ENCODE assay signal across 27 mouse cellular contexts in genomic region chr10:79755854-79756253, GRCm38 (mm10). TPM values are rescaled to one million over a fixed set of nuclear protein-coding genes. Genes with fewer than 3 reads are reported as not detected.
A peak's percentile ranks its signal among the peaks of the same experiment; 100 is the strongest.
DNase-seq lines count a peak whose midpoint lies in the region; ATAC-seq and TF ChIP-seq lines count a peak whose summit lies in the region.
"Had no signal": no experiment of that assay in that cellular context is flagged by ENCODE, and none has a peak within 500 bp of the region (broad histone marks: within the 10 kb centered on the region; RNA-seq: fewer than 3 reads in every experiment).

No protein-coding gene starts in this region.

- peaks cover 13% of the 10 kb centered on the region for H3K4me1 ChIP-seq in hindbrain, embryonic 10.5 days (replicated peaks)
- H3K4me1 ChIP-seq in hindbrain, embryonic 11.5 days (replicated peaks; ENCODE audit: control insufficient read depth, insufficient read depth, low read length), result 0 out of 2 replicates have a peak, but pooled peaks cover 2% of the 10 kb centered on the region
- H3K4me1 ChIP-seq in midbrain, postnatal 0 days (ENCODE audit: insufficient read depth, low read length), result 0 out of 2 replicates have a peak, but pooled peaks cover 3% of the 10 kb centered on the region
- 0 out of 2 replicates have a peak, but pooled peaks cover 3% of the 10 kb centered on the region for H3K4me1 ChIP-seq in midbrain, embryonic 14.5 days (ENCODE audit: control insufficient read depth, insufficient read depth, low read length)

- 83% methylated on average over 3 of the region's 3 CpGs for WGBS in hindbrain, embryonic 10.5 days
- WGBS in hindbrain, embryonic 11.5 days, result 74% methylated on average over 3 of the region's 3 CpGs
- WGBS in midbrain, postnatal 0 days, result 85% methylated on average over 3 of the region's 3 CpGs
- 76% methylated on average over 3 of the region's 3 CpGs for WGBS in midbrain, embryonic 14.5 days

- no peak overlapping the region for H3K4me2 ChIP-seq in hindbrain, embryonic 11.5 days (replicated peaks; ENCODE audit: low read depth, low read length)
- H3K4me2 ChIP-seq in midbrain, postnatal 0 days (ENCODE audit: low read depth, low read length, poor library complexity, severe bottlenecking), result peak overlapping the region; percentile 75; the same call in 1 of the 2 replicates
- H3K4me2 ChIP-seq in midbrain, embryonic 14.5 days (ENCODE audit: low read length), result no peak overlapping the region

- no peak overlapping the region for H3K27ac ChIP-seq in hindbrain, embryonic 10.5 days
- no peak overlapping the region for H3K27ac ChIP-seq in hindbrain, embryonic 11.5 days (ENCODE audit: low read depth, low read length)
- no peak overlapping the region for H3K27ac ChIP-seq in midbrain, postnatal 0 days (ENCODE audit: low read depth, low read length)
- no peak overlapping the region for H3K27ac ChIP-seq in midbrain, embryonic 14.5 days (replicated peaks; ENCODE audit: low read depth, low read length)
- H3K27ac ChIP-seq: heart, adult 2 months; heart, embryonic 13.5 days; kidney, embryonic 15.5 days; limb, embryonic 13.5 days; liver, embryonic 12.5 days; midbrain, embryonic 13.5 days had no signal

- no peak overlapping the region for H3K9ac ChIP-seq in hindbrain, embryonic 11.5 days (ENCODE audit: low read depth, low read length)
- H3K9ac ChIP-seq in midbrain, postnatal 0 days (replicated peaks; ENCODE audit: low read length, poor library complexity, severe bottlenecking), result no peak overlapping the region
- H3K9ac ChIP-seq in midbrain, embryonic 14.5 days (replicated peaks; ENCODE audit: low read length), result no peak overlapping the region

- TF ChIP-seq CTCF in midbrain, postnatal 0 days (IDR thresholded peaks at IDR 0.05), result no peak

- ATAC-seq in hindbrain, embryonic 11.5 days (ENCODE audit: low FRiP score), result no peak
- ATAC-seq in midbrain, postnatal 0 days (ENCODE audit: low FRiP score), result no peak; the same call in 1 of the 2 replicates
- ATAC-seq in midbrain, embryonic 14.5 days (ENCODE audit: low FRiP score, low TSS enrichment), result no peak

- H3K27me3 ChIP-seq in hindbrain, embryonic 10.5 days (ENCODE audit: insufficient read depth, poor library complexity, severe bottlenecking), result peaks cover 12% of the 10 kb centered on the region
- H3K27me3 ChIP-seq in hindbrain, embryonic 11.5 days (ENCODE audit: control insufficient read depth, insufficient read depth, low read length), result no peaks in the 10 kb centered on the region
- no peaks in the 10 kb centered on the region for H3K27me3 ChIP-seq in midbrain, postnatal 0 days (ENCODE audit: insufficient read depth, low read length)
- H3K27me3 ChIP-seq in midbrain, embryonic 14.5 days (ENCODE audit: control insufficient read depth, insufficient read depth, low read length), result no peaks in the 10 kb centered on the region
- H3K27me3 ChIP-seq: kidney, embryonic 15.5 days; limb, embryonic 13.5 days had no signal

- peak; percentile 41 for DNase-seq in cerebellum, adult 11 months
- no peak for DNase-seq in cerebellum, adult 9-10 months
- DNase-seq in hindbrain, embryonic 10.5 days (ENCODE audit: low spot score), result no peak
- no peak for DNase-seq in hindbrain, embryonic 11.5 days (ENCODE audit: low spot score)
- no peak for DNase-seq in midbrain, postnatal 0 days (ENCODE audit: low spot score)
- DNase-seq in midbrain, embryonic 14.5 days, result no peak
- no peak for DNase-seq in spleen, postnatal 4 days (ENCODE audit: low spot score in 2 of 2)
- DNase-seq: adrenal gland, postnatal 25 days; gastrocnemius, postnatal 25 days; heart, adult 2 months; heart, postnatal 14 days; kidney, adult 11 months; kidney, postnatal 36 days; layer of hippocampus, postnatal 36 days; lung, adult 18-20 months; lung, postnatal 10 days; right cerebral cortex, postnatal 25 days; thymus, postnatal 25 days had no signal

- H3K4me3 ChIP-seq in hindbrain, embryonic 10.5 days, result peak overlapping the region; percentile 52; the same call in 1 of the 2 replicates
- no peak overlapping the region for H3K4me3 ChIP-seq in hindbrain, embryonic 11.5 days (ENCODE audit: low read depth, low read length)
- H3K4me3 ChIP-seq in midbrain, postnatal 0 days (ENCODE audit: low read depth, low read length), result no peak overlapping the region
- no peak overlapping the region for H3K4me3 ChIP-seq in midbrain, embryonic 14.5 days (replicated peaks; ENCODE audit: low read depth, low read length)
- H3K4me3 ChIP-seq: heart, adult 2 months had no signal

- H3K36me3 ChIP-seq in hindbrain, embryonic 10.5 days, result peaks cover 54% of the 10 kb centered on the region
- H3K36me3 ChIP-seq in hindbrain, embryonic 11.5 days (ENCODE audit: control insufficient read depth, insufficient read depth, low read length), result peaks cover 9% of the 10 kb centered on the region
- H3K36me3 ChIP-seq in midbrain, postnatal 0 days (ENCODE audit: insufficient read depth, low read length), result peaks cover 32% of the 10 kb centered on the region
- H3K36me3 ChIP-seq in midbrain, embryonic 14.5 days (ENCODE audit: control insufficient read depth, insufficient read depth, low read length), result peaks cover 45% of the 10 kb centered on the region

- H3K9me3 ChIP-seq in hindbrain, embryonic 10.5 days, result no peaks in the 10 kb centered on the region
- H3K9me3 ChIP-seq in hindbrain, embryonic 11.5 days (ENCODE audit: control insufficient read depth, low read length), result no peaks in the 10 kb centered on the region
- no peaks in the 10 kb centered on the region for H3K9me3 ChIP-seq in midbrain, postnatal 0 days (ENCODE audit: low read length)
- H3K9me3 ChIP-seq in midbrain, embryonic 14.5 days (ENCODE audit: control insufficient read depth, low read length), result no peaks in the 10 kb centered on the region
- H3K9me3 ChIP-seq: forebrain, embryonic 10.5 days; heart, embryonic 13.5 days; kidney, embryonic 15.5 days; limb, embryonic 13.5 days; liver, embryonic 12.5 days; midbrain, embryonic 13.5 days had no signal

RNA-seq across cellular contexts. Expression of gene Fgf22, which starts 1.0 kb away (rescaled TPM):
- polyA plus RNA-seq in hindbrain, embryonic 10.5 days (2016; fragmentation: Nextera tagmentation; extraction: Ambion mirVana), result 0.12 and 0.55 TPM in 2 replicates
- 0.18 and 0.48 TPM in 2 replicates for polyA plus RNA-seq in hindbrain, embryonic 11.5 days (2014; fragmentation: Nextera tagmentation; extraction: Ambion mirVana)
- total RNA-seq in midbrain, postnatal 0 days (2014; rRNA removed), result 1.7 and 2.2 TPM in 2 replicates
- 3.1 and 4.0 TPM in 2 replicates for polyA plus RNA-seq in midbrain, postnatal 0 days (2015; fragmentation: Nextera tagmentation; extraction: Ambion mirVana)
- polyA plus RNA-seq in midbrain, embryonic 14.5 days (2014; fragmentation: Nextera tagmentation; extraction: Ambion mirVana), result 0.87 and 1.0 TPM in 2 replicates
- total RNA-seq: adrenal gland, postnatal 25 days; common myeloid progenitor, adult 5-6 weeks; gastrocnemius, postnatal 25 days; heart, adult 2 months; heart, postnatal 14 days had no signal
- polyA plus RNA-seq: heart, adult 2 months; heart, embryonic 13.5 days; spleen, adult 2 months had no signal

RNA-seq across cellular contexts. Expression of gene Polrmt, which starts 9.5 kb away (rescaled TPM):
- 47.3 and 51.6 TPM in 2 replicates for polyA plus RNA-seq in hindbrain, embryonic 10.5 days (2016; fragmentation: Nextera tagmentation; extraction: Ambion mirVana)
- polyA plus RNA-seq in hindbrain, embryonic 11.5 days (2014; fragmentation: Nextera tagmentation; extraction: Ambion mirVana), result 23.5 and 26.8 TPM in 2 replicates
- total RNA-seq in midbrain, postnatal 0 days (2014; rRNA removed), result 42.0 and 43.2 TPM in 2 replicates
- polyA plus RNA-seq in midbrain, postnatal 0 days (2015; fragmentation: Nextera tagmentation; extraction: Ambion mirVana), result 32.5 and 37.4 TPM in 2 replicates
- polyA plus RNA-seq in midbrain, embryonic 14.5 days (2014; fragmentation: Nextera tagmentation; extraction: Ambion mirVana), result 35.9 and 39.8 TPM in 2 replicates

RNA-seq across cellular contexts. Expression of gene Rnf126, which starts 10.9 kb away (rescaled TPM):
- polyA plus RNA-seq in hindbrain, embryonic 10.5 days (2016; fragmentation: Nextera tagmentation; extraction: Ambion mirVana), result 124 and 136 TPM in 2 replicates
- polyA plus RNA-seq in hindbrain, embryonic 11.5 days (2014; fragmentation: Nextera tagmentation; extraction: Ambion mirVana), result 79.4 and 80.5 TPM in 2 replicates
- 79.6 and 107 TPM in 2 replicates for total RNA-seq in midbrain, postnatal 0 days (2014; rRNA removed)
- 121 and 134 TPM in 2 replicates for polyA plus RNA-seq in midbrain, postnatal 0 days (2015; fragmentation: Nextera tagmentation; extraction: Ambion mirVana)
- polyA plus RNA-seq in midbrain, embryonic 14.5 days (2014; fragmentation: Nextera tagmentation; extraction: Ambion mirVana), result 92.8 and 94.6 TPM in 2 replicates

RNA-seq across cellular contexts. Expression of gene Fstl3, which starts 21.2 kb away (rescaled TPM):
- 1.7 and 1.8 TPM in 2 replicates for polyA plus RNA-seq in hindbrain, embryonic 10.5 days (2016; fragmentation: Nextera tagmentation; extraction: Ambion mirVana)
- 1.5 TPM in 2 replicates for polyA plus RNA-seq in hindbrain, embryonic 11.5 days (2014; fragmentation: Nextera tagmentation; extraction: Ambion mirVana)
- 3.3 and 3.4 TPM in 2 replicates for total RNA-seq in midbrain, postnatal 0 days (2014; rRNA removed)
- 3.0 and 3.9 TPM in 2 replicates for polyA plus RNA-seq in midbrain, postnatal 0 days (2015; fragmentation: Nextera tagmentation; extraction: Ambion mirVana)
- polyA plus RNA-seq in midbrain, embryonic 14.5 days (2014; fragmentation: Nextera tagmentation; extraction: Ambion mirVana), result 0.80 and 1.5 TPM in 2 replicates

RNA-seq across cellular contexts. Expression of gene Prss57, which starts 34.9 kb away (rescaled TPM):
- polyA plus RNA-seq in hindbrain, embryonic 10.5 days (2016; fragmentation: Nextera tagmentation; extraction: Ambion mirVana), result 0.10 TPM in 1 of 2 replicates, not detected in the other
- 0.13 TPM in 1 of 2 replicates, not detected in the other for polyA plus RNA-seq in hindbrain, embryonic 11.5 days (2014; fragmentation: Nextera tagmentation; extraction: Ambion mirVana)
- 1.1 TPM in 1 of 2 replicates, not detected in the other for total RNA-seq in midbrain, postnatal 0 days (2014; rRNA removed)
- polyA plus RNA-seq in midbrain, postnatal 0 days (2015; fragmentation: Nextera tagmentation; extraction: Ambion mirVana), result 0.09 and 0.25 TPM in 2 replicates
- 0.30 TPM in 1 of 2 replicates, not detected in the other for polyA plus RNA-seq in midbrain, embryonic 14.5 days (2014; fragmentation: Nextera tagmentation; extraction: Ambion mirVana)
- total RNA-seq: adrenal gland, postnatal 25 days; gastrocnemius, postnatal 25 days; heart, adult 2 months had no signal
- polyA plus RNA-seq: forebrain, embryonic 10.5 days; midbrain, embryonic 13.5 days; stomach, embryonic 14.5 days had no signal
